Mouse (Mus musculus) spleen, postnatal 36 days (tissue): ENCODE measurements around the gene Homer2.

Experiments
- DNase-seq, 2 experiments: peaks; one replicate each; pipeline ENCODE4 v3.0.0; 2022; ENCODE audit warnings: low spot score in 2 of 2, mixed read lengths in 1 of 2

Homer2 gene

GRCm38 (mm10) chr7:81561211-81561610 lies 146.1 kb downstream of the Homer2 start:
- DNase-seq = no peak

- no peak for DNase-seq
These were observed 147.0 kb downstream of the Homer2 start for GRCm38 (mm10) chr7:81560101-81561049.

- no peak for DNase-seq
These were observed 147.9 kb downstream of the Homer2 start for GRCm38 (mm10) chr7:81559231-81559980.

GRCm38 (mm10) chr7:81557985-81558360 lies 149.4 kb downstream of the Homer2 start:
- DNase-seq = no peak

GRCm38 (mm10) chr7:81557252-81557984 lies 149.9 kb downstream of the Homer2 start:
- no peak for DNase-seq

GRCm38 (mm10) chr7:81556839-81557238 lies 150.5 kb downstream of the Homer2 start:
- DNase-seq = no peak

GRCm38 (mm10) chr7:81554369-81554768 lies 153.0 kb downstream of the Homer2 start:
- DNase-seq = peak in 1 of 2 experiments; percentile 11

- no peak for DNase-seq
These were observed 153.7 kb downstream of the Homer2 start for GRCm38 (mm10) chr7:81553589-81553988.
